Mouse (Mus musculus) kidney, adult 9 months (tissue): ENCODE results near the gene Tmem151b.

ENCODE experiments used
- DNase-seq: peaks from one replicate; pipeline ENCODE4 v3.0.0; 2022

Tmem151b gene

GRCm38 (mm10) chr17:45503301-45503973 is 46.0 kb downstream of the Tmem151b start:
- DNase-seq = no peak

GRCm38 (mm10) chr17:45502324-45502723 is 47.2 kb downstream of the Tmem151b start:
- DNase-seq = no peak

- no peak for DNase-seq
These were observed 48.5 kb downstream of the Tmem151b start for GRCm38 (mm10) chr17:45500981-45501380.

GRCm38 (mm10) chr17:45499516-45499915 is 50.0 kb downstream of the Tmem151b start:
- DNase-seq = no peak

GRCm38 (mm10) chr17:45498397-45498796 is 51.1 kb downstream of the Tmem151b start:
- DNase-seq = no peak

GRCm38 (mm10) chr17:45495398-45495797 is 54.1 kb downstream of the Tmem151b start:
- DNase-seq = no peak
